Mouse (Mus musculus) myocyte (in vitro differentiated cells): ENCODE data around the gene Slc4a1. TPM values are rescaled to one million over a fixed set of nuclear protein-coding genes. Genes with fewer than 3 reads are reported as not detected.

Source experiments
- H3K27me3 ChIP-seq: one replicate; pipeline ENCODE4 v1.6.1; 2011; ENCODE audit not compliant: control insufficient read depth, insufficient read depth, insufficient read length
- H3K36me3 ChIP-seq: one replicate; pipeline ENCODE4 v1.6.1; 2011; ENCODE audit not compliant: control insufficient read depth, insufficient read depth
- H3K4me2 ChIP-seq: one replicate; pipeline ENCODE4 v1.6.1; 2011; ENCODE audit warnings: low read depth, control low read depth
- H3K4me3 ChIP-seq: one replicate; pipeline ENCODE4 v1.5.1; 2011; ENCODE audit warnings: mild to moderate bottlenecking, control low read depth, moderate library complexity
- H3K79me2 ChIP-seq: one replicate; pipeline ENCODE4 v1.6.1; 2011; ENCODE audit not compliant: control insufficient read depth, insufficient read depth
- H3ac ChIP-seq: one replicate; pipeline ENCODE4 v1.6.1; 2011; ENCODE audit not compliant: control insufficient read depth, insufficient read length
- CEBPB ChIP-seq: IDR thresholded peaks from 2 replicates; pipeline ENCODE4 v1.6.1; 2011; ENCODE audit warnings: mild to moderate bottlenecking, moderate library complexity; ENCODE audit not compliant: poor library complexity, insufficient read depth, severe bottlenecking
- E2F4 ChIP-seq: IDR thresholded peaks from one replicate; pipeline ENCODE4 v1.6.1; 2011; ENCODE audit warnings: mild to moderate bottlenecking, control low read depth, moderate library complexity; ENCODE audit not compliant: insufficient read depth
- MAX ChIP-seq: IDR thresholded peaks from one replicate; pipeline ENCODE4 v1.6.1; 2011; ENCODE audit warnings: low read depth, mild to moderate bottlenecking, control low read depth
- MYOD1 ChIP-seq, 3 experiments: IDR thresholded peaks; one replicate each; pipeline ENCODE4 v1.6.1; 2011; ENCODE audit warnings: control low read depth in 2 of 3, low read depth in 2 of 3, mild to moderate bottlenecking in 2 of 3, moderate library complexity in 1 of 3; ENCODE audit not compliant: insufficient read length in 2 of 3, control insufficient read depth in 1 of 3
- MYOG ChIP-seq, 3 experiments: IDR thresholded peaks; one replicate each; pipeline ENCODE4 v1.6.1; 2011; ENCODE audit warnings: control low read depth in 2 of 3, low read depth in 2 of 3, mild to moderate bottlenecking in 2 of 3; ENCODE audit not compliant: insufficient read length in 2 of 3, control insufficient read depth in 1 of 3, insufficient read depth in 1 of 3
- POLR2A ChIP-seq: IDR thresholded peaks from one replicate; pipeline ENCODE4 v1.6.1; 2011; ENCODE audit warnings: low read depth, mild to moderate bottlenecking, control low read depth, moderate library complexity; ENCODE audit not compliant: insufficient read length
- POLR2AphosphoS2 ChIP-seq: IDR thresholded peaks from one replicate; pipeline ENCODE4 v1.6.1; 2011; ENCODE audit warnings: low read depth, control low read depth; ENCODE audit not compliant: insufficient read length
- REST ChIP-seq: IDR thresholded peaks from one replicate; pipeline ENCODE4 v1.6.1; 2011; ENCODE audit warnings: mild to moderate bottlenecking, control low read depth, moderate library complexity; ENCODE audit not compliant: insufficient read depth, insufficient read length
- SRF ChIP-seq: IDR thresholded peaks from one replicate; pipeline ENCODE4 v1.6.1; 2011; ENCODE audit warnings: low read depth; ENCODE audit not compliant: control insufficient read depth, insufficient read length
- TCF12 ChIP-seq: IDR thresholded peaks from one replicate; pipeline ENCODE4 v1.6.1; 2011; ENCODE audit warnings: mild to moderate bottlenecking, control low read depth; ENCODE audit not compliant: poor library complexity, insufficient read depth, severe bottlenecking
- TCF3 ChIP-seq: IDR thresholded peaks from one replicate; pipeline ENCODE4 v1.6.1; 2011; ENCODE audit warnings: low read depth, control low read depth; ENCODE audit not compliant: insufficient read length
- USF1 ChIP-seq: IDR thresholded peaks from one replicate; pipeline ENCODE4 v1.6.1; 2011; ENCODE audit warnings: low read depth, mild to moderate bottlenecking, control low read depth, moderate library complexity
- polyA plus RNA-seq: library from polyadenylated mRNA; unstranded; fragments of >200 nt; fragmentation: generic; extraction: Trizol; gene quantifications from one replicate; pipeline ENCODE4 v1.2.1, GENCODE M21; 2012; ENCODE audit warnings: missing spikeins

The Slc4a1 gene
- polyA plus RNA-seq, 1 experiment, result not detected

- H3K36me3 ChIP-seq, result peaks cover 14% of the 10 kb centered on the region
- H3K4me3 ChIP-seq, result peak overlapping the region; percentile 18
- peak; percentile 46 for TF ChIP-seq POLR2A
- no peak for TF ChIP-seq SRF
- TF ChIP-seq POLR2AphosphoS2, result peak; percentile 91
- no peaks in the 10 kb centered on the region for H3K27me3 ChIP-seq
- no peaks in the 10 kb centered on the region for H3K79me2 ChIP-seq
- peak overlapping the region; percentile 83 for H3K4me2 ChIP-seq
- no peak overlapping the region for H3ac ChIP-seq
These were observed 57.0 kb downstream of the Slc4a1 start for GRCm38 (mm10) chr11:102308979-102309378.

GRCm38 (mm10) chr11:102308104-102308503, 57.9 kb downstream of the Slc4a1 start:
- Histone ChIP-seq H3K4me2 (no peak overlapping the region), H3K4me3 (no peak overlapping the region), H3ac (no peak overlapping the region), H3K79me2 (no peaks in the 10 kb centered on the region), H3K36me3 (peaks cover 10% of the 10 kb centered on the region), H3K27me3 (no peaks in the 10 kb centered on the region)
- no peak for TF ChIP-seq MAX
- TF ChIP-seq TCF3, result no peak
- no peak for TF ChIP-seq CEBPB
- no peak for TF ChIP-seq POLR2AphosphoS2
- TF ChIP-seq E2F4, result no peak
- no peak for TF ChIP-seq POLR2A
- no peak for TF ChIP-seq REST
- TF ChIP-seq USF1, result no peak
- no peak for TF ChIP-seq TCF12
- no peak for TF ChIP-seq SRF
- TF ChIP-seq MYOG (IDR thresholded peaks at IDR 0.05; ENCODE audit: control insufficient read depth in 1 of 3, insufficient read depth in 1 of 3, insufficient read length in 2 of 3, low read depth in 2 of 3), result no peak
- no peak for TF ChIP-seq MYOD1 (IDR thresholded peaks at IDR 0.05; ENCODE audit: control insufficient read depth in 1 of 3, insufficient read length in 2 of 3, low read depth in 2 of 3)

- TF ChIP-seq POLR2AphosphoS2, result peak; percentile 67
- TF ChIP-seq CEBPB, result no peak
- no peak for TF ChIP-seq MYOG (IDR thresholded peaks at IDR 0.05; ENCODE audit: control insufficient read depth in 1 of 3, insufficient read depth in 1 of 3, insufficient read length in 2 of 3, low read depth in 2 of 3)
- no peak for TF ChIP-seq REST
- no peak overlapping the region for H3K4me3 ChIP-seq
- no peak overlapping the region for H3K4me2 ChIP-seq
- H3K27me3 ChIP-seq, result no peaks in the 10 kb centered on the region
- no peak overlapping the region for H3ac ChIP-seq
- H3K36me3 ChIP-seq, result peaks cover 6% of the 10 kb centered on the region
- H3K79me2 ChIP-seq, result no peaks in the 10 kb centered on the region
These were observed 60.6 kb downstream of the Slc4a1 start for GRCm38 (mm10) chr11:102305359-102305758.

- H3K79me2 ChIP-seq, result no peaks in the 10 kb centered on the region
These were observed 61.9 kb downstream of the Slc4a1 start for GRCm38 (mm10) chr11:102304141-102304540.

GRCm38 (mm10) chr11:102299839-102300238, 66.2 kb downstream of the Slc4a1 start:
- Histone ChIP-seq H3ac (no peak overlapping the region), H3K36me3 (no peaks in the 10 kb centered on the region), H3K27me3 (no peaks in the 10 kb centered on the region), H3K79me2 (peaks cover 3% of the 10 kb centered on the region), H3K4me3 (no peak overlapping the region), H3K4me2 (no peak overlapping the region)
- no peak for TF ChIP-seq TCF3
- no peak for TF ChIP-seq USF1
- TF ChIP-seq POLR2AphosphoS2, result no peak
- no peak for TF ChIP-seq MAX
- TF ChIP-seq POLR2A, result no peak
- no peak for TF ChIP-seq CEBPB
- no peak for TF ChIP-seq REST
- TF ChIP-seq MYOG (IDR thresholded peaks at IDR 0.05; ENCODE audit: control insufficient read depth in 1 of 3, insufficient read depth in 1 of 3, insufficient read length in 2 of 3, low read depth in 2 of 3), result no peak
- TF ChIP-seq TCF12, result no peak
- TF ChIP-seq SRF, result no peak
- no peak for TF ChIP-seq E2F4
- TF ChIP-seq MYOD1 (IDR thresholded peaks at IDR 0.05; ENCODE audit: control insufficient read depth in 1 of 3, insufficient read length in 2 of 3, low read depth in 2 of 3), result no peak

More at GRCm38 (mm10) chr11:102304141-102304540, 61.9 kb downstream of the Slc4a1 start:
- TF ChIP-seq TCF3 (no peak), TCF12 (no peak)
- Histone ChIP-seq H3K4me3 (no peak overlapping the region), H3K36me3 (peaks cover 6% of the 10 kb centered on the region), H3K27me3 (no peaks in the 10 kb centered on the region), H3K4me2 (no peak overlapping the region), H3ac (no peak overlapping the region)

Other genes starting within 250 kb of the Slc4a1 start
- not detected for gene Nags, start 220.7 kb downstream of the Slc4a1 start, polyA plus RNA-seq
- 37.7 TPM for gene Tmem101, start 209.8 kb downstream of the Slc4a1 start, polyA plus RNA-seq
- gene Lsm12, start 180.9 kb downstream of the Slc4a1 start, polyA plus RNA-seq, result 33.1 TPM
- gene G6pc3, start 176.6 kb downstream of the Slc4a1 start, polyA plus RNA-seq, result 58.1 TPM
- 77.3 TPM for gene Hdac5, start 136.0 kb downstream of the Slc4a1 start, polyA plus RNA-seq
- gene BC030867, start 117.3 kb downstream of the Slc4a1 start, polyA plus RNA-seq, result 4.4 TPM
- gene Asb16, start 97.5 kb downstream of the Slc4a1 start, polyA plus RNA-seq, result 5.1 TPM
- 39.5 TPM for gene Tmub2, start 81.3 kb downstream of the Slc4a1 start, polyA plus RNA-seq
- gene Atxn7l3, start 69.6 kb downstream of the Slc4a1 start, polyA plus RNA-seq, result 39.5 TPM
- 58.6 TPM for gene Ubtf, start 46.5 kb downstream of the Slc4a1 start, polyA plus RNA-seq
- 10.3 TPM for gene Rundc3a, start 27.2 kb upstream of the Slc4a1 start, polyA plus RNA-seq
- 274 TPM for gene Slc25a39, start 41.7 kb upstream of the Slc4a1 start, polyA plus RNA-seq
- 174 TPM for gene Grn, start 64.1 kb upstream of the Slc4a1 start, polyA plus RNA-seq
- 162 TPM for gene Fam171a2, start 81.5 kb upstream of the Slc4a1 start, polyA plus RNA-seq
- gene Itga2b, start 103.9 kb upstream of the Slc4a1 start, polyA plus RNA-seq, result 7.2 TPM
- gene Gpatch8, start 190.2 kb upstream of the Slc4a1 start, polyA plus RNA-seq, result 9.0 TPM
- 1.9 TPM for gene Gm11627, start 213.3 kb upstream of the Slc4a1 start, polyA plus RNA-seq
- 66.9 TPM for gene Fzd2, start 238.2 kb upstream of the Slc4a1 start, polyA plus RNA-seq